Mouse (Mus musculus) CD8-positive naive resting alpha-beta T cell, adult 2 months (primary cell): Measurements from ENCODE around the gene Rasa4.
A peak's percentile ranks its signal among the peaks of the same experiment; 100 is the strongest.
"Not testable (repeated sequence)": the region's sequence is repeated elsewhere in the genome, so short reads cannot be mapped to it uniquely, and the experiment has no call there.

ENCODE experiments used
- DNase-seq, 2 experiments: peaks; one replicate each; pipeline ENCODE4 v3.0.0; 2022; ENCODE audit warnings: low read depth in 2 of 2, low spot score in 2 of 2

The Rasa4 gene

DNA sequence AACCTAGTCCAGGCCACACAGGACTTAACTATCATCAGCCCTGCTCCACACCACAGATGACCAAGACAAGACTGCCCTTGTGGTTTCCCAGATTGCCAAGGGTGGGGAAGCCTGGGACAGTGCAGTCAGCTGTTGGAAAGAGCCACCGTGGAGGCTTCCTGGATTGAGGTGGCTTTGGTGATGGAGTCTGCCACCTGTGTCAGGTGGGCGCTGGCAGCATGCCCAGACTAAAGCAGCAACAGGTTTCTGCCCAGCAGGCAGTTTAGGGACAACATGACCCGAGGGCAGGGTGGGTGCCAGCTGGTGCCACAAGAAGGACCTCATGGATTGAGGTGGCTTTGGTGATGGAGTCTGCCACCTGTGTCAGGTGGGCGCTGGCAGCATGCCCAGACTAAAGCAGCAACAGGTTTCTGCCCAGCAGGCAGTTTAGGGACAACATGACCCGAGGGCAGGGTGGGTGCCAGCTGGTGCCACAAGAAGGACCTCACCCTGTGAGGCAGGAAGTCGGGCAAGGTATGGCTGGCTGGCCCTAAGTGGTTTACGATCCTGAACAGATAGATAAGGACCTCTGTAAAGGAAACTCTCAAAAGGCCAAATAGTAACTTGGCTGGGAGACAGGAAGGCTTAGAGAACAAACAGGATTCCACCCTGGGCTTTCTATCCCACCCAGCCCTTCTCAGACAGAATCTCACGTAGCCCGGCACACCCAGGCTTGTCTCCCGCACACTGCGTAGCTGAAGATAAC lies 17.1 kb upstream of the Rasa4 start:
- not testable (repeated sequence) for DNase-seq

DNA sequence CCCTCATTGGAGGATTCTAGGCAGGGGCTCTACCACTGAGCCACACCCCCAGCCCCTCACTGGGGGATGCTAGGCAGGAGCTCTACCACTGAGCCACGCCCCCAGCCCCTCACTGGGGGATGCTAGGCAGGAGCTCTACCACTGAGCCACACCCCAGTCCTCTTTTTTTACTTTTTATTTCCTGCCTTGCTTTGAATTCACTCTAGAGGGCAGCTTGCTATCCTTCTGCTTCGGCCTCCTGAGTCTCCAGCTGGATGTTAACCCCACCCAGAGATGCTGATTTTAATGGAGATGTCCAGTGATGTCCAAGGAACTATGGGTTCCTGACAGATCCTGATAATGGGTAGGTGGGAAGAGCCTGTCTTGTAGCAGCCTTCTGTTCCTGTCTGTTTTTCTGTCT lies 14.3 kb upstream of the Rasa4 start:
- DNase-seq, result no peak

DNA sequence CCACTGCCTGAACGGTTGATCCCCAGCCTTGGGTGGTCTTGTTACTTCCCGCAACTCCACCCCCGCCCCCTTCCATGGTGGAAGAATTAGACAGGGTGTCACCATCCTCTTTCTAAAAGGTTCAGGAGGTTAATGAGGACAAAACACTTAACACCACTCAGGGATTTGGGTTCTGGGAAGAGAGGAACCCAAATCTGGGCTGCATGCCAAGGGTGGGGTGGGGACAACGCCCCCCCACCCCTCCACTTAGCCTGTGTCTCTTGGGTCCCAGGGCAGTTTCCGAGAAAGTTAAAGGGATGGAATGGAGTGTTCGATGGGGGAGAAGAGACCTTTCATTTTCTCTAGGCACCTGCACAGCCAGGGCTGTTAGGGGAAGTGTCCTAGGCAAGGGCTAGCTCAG lies 10.7 kb upstream of the Rasa4 start:
- no peak for DNase-seq

DNA sequence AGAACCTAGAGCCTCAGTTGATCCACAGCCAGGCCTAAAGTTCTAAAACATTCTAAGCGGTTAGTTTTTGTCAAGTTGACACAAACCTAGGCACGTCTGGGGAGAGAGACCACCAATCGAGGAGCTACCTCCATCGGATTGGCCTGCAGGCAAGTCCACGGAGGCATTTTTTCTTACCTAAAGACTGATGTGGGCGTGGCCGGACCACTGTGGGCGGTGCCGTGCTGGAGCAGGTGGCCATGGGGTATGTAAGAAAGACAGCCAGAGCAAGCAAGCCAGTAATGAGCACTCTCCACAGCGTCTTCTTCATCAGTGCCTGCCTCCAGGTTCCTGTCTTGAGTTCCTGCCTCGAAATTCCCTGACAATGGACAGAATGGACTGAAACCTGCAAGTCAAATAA lies 10.2 kb upstream of the Rasa4 start:
- DNase-seq, result no peak

DNA sequence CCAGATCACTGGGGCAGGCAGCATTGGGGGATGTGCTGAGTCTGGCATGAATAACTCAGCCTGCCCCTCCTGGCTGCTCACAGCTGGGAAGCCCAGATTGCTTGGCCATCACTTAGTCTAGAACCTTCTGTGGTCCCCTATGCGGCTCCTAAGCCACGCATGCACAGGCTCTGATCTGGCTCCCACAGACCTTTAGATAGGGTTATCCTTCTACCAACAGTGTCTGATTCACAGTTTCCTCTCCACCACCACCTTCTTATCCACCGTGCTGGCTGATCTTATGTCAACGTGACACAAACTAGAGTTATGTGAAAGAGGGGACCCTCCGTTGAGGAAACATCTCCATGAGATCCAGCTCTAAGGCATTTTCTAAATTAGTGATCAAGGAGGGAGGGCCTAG lies 8.6 kb upstream of the Rasa4 start:
- DNase-seq, result no peak

DNA sequence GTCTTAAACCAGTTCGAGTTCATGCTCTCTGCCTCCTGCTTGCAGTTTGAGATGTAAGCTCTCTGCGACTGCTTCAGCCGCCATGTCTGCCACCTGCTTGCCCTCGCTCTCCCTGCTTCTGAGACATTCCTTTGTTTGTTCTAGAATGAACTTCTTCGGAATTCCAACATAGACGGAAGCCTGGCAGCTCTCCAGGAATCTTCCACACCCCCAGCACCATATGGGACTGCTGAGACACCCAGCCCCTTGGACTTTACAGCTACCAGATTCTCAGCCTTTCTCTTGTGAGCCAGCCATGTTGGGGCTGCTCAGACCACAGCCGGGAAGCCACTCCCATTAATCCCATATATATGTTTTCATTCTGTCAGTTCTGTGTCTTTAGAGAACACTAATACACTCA lies 7.4 kb upstream of the Rasa4 start:
- DNase-seq, result no peak

DNA sequence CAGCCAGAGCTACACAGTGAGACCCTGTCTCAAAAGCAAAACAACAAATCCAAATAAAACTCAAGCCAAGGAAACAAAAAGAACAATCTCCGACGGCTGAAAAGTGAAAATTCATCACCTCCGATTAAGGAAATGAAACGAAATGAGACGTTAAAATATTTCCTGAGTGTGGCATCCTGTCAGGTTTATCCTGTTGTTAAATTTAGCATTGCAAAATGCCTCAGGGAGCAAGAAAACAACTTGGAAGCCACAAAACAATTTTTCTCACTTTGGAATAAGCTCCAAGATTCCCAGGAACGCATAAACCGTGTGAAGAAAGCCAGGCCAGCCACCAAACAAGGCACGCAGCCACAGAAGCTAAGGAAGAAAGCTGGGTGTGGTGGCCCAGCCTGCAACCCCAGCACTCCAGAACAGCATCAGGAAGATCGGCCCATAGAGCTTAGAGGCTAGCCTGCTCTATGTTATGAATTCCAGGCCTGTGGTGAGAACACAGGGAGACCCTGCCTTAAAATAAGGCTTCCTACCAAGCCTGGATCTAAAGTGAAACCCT lies 6.6 kb upstream of the Rasa4 start:
- no peak for DNase-seq

DNA sequence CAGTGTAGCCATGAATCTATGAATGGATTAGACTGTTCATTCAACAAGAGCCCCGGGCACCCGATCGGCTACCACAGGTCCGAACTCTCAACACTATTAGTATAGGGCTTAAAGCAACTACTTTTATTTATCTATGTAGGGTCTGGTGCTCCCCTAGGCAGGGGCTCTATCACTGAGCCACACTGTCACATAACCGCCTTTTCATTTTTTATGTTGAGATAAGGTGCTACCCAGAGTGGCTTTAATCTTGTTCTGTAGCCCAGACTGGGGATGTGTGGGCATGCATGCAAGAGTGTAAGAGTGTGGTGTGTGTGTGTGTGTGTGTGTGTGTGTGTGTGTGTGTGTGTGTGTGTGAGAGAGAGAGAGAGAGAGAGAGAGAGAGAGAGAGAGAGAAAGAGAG lies 5.6 kb upstream of the Rasa4 start:
- no peak for DNase-seq

DNA sequence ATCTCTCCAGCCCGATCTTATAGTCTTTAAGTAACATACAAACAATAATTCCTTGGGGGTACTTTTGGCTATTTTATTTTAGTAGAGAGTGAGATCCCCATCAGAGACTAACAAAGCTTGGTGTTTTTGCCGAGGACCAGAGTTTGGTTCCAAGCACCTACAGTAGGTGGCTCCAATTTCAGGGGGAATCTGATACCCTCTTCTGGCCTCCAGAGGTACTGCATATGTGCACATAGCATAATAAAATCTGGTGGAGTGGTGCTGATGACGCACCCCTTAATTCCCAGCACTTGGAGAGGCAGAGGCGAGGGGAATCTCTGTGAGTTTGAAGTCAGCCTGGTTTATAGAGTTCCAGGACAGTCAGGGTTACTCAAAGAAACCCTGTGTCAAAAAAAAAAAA lies 1.4 kb upstream of the Rasa4 start:
- peak in 1 of 2 experiments; percentile 23 for DNase-seq

DNA sequence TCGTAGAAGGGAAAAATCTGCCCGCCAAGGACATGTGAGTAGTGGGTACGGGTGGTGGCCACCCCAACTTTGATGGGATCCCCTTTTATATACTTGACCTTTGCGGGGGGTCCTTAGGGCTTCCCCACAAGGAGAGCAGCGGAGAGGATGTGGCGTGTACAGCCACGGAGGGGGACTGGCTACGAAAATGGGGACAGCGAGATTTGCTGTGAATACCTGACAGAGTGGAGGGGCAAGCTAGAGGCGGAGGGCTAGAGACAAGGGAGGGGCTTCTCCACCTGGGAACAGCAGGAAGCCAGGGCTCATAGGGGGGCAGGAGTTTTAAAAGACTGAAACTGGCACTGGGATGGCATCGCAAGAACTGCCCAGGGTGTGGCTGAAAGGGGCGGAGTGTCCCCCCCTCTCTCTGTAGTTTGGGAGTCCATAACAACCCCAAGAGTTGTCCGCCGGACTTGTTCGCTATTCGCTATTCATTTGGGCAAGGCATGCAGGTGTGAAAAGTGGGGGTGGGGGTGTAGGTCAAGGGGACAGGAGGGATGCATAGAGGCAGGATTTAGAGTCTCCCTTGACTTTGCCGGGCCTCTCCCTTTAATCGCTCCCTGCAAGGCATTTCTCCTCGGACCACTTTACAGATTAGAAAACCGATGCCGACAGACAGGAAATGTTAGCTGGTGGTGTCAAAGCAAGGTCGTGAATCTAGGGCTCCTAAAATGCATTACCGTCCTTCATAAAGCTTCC lies 597 bp downstream of the Rasa4 start:
- peak in 1 of 2 experiments; percentile 22 for DNase-seq

DNA sequence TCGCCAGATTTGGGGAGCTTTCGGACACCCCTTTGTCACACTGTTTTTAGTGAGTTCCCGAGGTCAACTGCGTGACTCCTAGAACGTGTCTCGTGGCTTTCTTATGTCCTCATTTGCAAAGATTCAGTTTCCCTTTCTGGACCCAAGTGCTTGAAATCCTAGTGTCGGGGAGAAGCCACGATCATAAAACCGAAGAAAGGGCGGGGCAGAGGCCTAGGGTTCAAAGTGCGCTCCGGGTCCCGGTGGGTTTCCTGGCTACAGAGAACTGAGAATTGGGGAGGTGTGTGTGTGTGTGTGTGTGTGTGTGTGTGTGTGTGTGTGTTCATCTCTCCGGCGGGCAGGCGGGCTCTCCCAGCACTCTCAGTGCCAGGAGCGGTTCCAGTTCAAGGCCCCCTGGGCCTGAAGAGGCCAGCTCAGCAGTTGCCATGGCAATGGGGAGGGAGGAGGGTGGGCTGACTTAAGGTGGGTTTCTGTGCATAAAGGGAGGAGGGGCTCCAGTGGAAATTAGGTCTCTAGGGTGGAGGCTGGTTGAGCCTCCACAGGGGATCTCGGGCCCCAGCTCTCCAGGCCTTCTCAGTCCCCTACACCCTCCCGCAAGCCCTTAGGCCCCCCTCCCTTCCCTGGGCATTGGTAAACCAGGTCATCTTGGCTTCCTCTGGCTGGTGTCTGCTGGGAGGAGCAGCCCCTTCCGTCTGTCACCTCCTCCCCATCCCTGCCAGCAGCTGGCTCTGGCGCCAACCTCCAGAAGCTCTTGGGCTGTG lies 1.4 kb downstream of the Rasa4 start:
- peak in 1 of 2 experiments; percentile 32 for DNase-seq

DNA sequence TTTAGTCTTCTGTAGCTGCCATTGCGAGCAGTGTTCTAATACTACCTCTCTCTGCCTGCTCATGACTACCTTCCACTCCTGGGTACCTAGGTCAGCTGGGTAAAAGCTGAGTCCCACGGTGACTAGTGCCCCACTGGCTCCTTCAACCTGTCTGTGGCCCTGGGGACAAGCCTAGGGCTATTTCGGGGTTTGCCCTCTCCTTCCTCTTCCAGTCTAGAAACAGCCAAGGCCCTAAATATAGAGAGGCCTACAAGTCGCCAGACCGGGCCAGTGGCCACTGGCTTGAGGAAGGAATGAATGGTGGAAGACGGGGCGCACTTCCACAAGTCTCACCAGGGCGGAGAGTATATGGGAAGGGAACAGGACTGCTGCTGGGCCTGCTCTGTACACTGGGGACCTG lies 2.6 kb downstream of the Rasa4 start:
- no peak for DNase-seq

DNA sequence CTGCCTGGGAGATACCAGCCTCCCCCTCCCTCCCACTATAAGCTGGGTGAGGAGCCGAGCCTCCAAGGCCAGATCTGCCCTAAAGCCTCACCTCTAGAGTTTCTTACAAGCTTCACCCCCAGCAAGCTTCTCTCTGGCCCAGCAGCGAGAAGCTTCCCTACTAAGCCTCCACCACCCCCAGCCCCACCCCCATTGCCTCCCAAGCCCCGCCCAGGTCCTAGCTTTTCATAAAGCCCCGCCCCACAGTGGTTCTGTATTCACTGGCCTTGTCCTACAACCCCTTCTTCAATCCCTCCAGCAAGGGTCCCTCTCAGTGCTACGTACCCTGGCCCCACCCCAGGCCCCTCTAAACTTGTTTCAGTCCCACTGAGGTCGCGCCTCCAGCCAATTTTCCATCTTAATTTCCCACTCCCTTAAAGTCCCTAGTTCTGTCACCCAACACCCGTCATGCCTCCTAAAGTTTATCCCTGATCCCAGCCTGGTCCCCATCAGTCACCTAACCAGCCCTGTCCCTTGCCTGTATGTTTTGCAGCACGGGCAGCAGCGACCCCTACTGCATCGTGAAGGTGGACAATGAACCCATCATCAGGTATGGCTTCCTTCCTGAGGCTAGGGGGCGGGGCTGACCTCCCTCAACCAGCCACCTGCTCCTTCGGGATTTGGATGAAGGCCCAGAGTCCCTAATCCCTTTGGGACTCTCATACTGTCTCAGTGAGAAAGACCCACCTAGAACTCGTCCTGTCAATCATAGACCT lies 5.3 kb downstream of the Rasa4 start:
- DNase-seq, result no peak

DNA sequence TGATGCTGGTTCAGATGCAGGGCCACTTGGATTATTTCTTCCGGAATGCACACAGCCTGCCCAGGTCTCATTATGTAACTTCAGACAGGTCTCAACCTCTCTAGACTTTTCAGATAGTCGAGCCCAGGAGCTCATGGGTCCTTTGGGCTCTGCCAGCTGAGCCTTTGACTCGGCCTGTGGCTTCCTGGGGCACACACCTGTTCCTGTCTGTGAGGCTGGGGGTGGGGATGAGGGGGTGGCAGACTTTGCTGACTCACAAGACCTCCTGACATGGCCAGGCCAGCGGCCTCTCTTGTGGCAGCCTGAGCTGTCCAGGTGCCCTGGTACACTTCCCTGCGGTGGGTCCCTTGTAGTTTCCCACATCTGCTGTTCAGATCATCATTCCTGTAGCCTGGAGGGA lies 8.2 kb downstream of the Rasa4 start:
- no peak for DNase-seq

DNA sequence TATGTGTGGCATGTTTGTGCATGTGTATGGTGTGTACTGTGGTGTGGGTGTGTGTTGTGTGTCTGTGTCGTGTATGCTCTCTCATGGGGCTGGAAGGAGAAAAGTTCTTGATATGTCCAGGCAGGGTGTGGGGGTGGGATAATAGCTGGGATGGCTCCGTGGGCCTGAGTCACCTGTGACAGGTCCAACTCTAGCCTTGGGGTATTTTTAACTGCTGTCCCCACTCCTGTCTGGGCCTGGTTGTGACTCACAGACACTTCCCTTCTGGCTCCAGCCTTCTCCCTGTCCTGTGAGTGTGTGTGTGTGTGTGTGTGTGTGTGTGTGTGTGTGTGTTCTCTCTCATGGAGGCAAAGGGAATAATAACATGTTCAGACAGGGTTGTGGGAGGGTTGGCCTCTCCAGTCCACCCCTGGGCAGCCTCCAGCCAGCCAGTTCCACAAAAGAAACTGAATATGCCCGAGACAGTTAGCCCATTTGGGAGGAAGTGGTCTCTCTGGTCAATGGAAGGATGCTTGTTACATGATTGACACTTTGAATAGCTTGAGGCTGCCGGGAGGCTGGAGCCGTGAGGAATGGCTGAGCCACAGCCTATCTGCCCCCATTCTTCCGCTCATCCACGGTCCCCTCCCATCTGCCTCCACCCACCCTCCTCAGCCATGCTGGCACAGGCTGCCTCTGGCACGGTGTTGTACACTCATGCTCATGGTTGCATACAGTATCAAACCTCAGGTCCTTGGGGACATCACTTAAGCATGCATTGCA lies 10.7 kb downstream of the Rasa4 start:
- no peak for DNase-seq

DNA sequence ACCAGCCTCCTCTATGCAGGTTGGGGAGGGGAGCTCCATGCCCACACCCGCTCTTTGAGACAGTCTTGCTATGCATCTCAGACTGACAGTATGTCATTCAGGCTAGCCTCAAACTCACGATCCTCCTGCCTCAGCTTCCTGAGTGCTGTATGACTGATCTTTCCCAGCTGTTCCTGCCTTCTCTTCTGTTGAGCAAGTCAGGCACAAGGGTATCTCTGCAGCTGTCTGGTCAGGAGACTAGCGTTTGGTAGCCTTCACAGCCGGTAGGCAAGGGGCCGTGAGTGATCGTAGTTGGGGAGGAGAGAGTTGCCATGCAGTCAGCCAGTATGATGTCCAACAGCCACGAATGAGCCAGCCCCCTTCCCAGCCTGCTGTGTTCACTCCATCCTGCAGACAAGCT lies 11.4 kb downstream of the Rasa4 start:
- DNase-seq, result no peak

DNA sequence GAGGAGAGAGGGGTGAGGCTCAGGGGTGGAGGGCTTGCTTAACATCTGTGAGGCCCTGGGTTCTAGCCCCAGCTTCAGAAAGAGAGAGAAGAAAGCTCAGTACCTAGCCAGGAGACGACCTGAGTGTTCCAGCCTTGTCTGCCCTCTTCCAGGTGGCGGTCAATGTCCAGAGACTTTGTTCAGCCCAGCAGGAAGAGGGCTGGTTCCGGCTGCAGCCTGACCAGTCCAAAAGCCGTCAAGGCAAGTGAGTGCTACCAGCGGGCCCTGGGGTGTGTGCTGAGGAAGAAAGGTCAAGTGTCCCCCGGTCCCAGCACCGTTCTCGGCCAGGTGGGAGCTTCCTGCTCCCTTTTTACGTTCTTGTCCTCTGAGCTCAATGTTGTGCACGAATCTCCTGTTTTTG lies 14.8 kb downstream of the Rasa4 start:
- DNase-seq, result no peak

DNA sequence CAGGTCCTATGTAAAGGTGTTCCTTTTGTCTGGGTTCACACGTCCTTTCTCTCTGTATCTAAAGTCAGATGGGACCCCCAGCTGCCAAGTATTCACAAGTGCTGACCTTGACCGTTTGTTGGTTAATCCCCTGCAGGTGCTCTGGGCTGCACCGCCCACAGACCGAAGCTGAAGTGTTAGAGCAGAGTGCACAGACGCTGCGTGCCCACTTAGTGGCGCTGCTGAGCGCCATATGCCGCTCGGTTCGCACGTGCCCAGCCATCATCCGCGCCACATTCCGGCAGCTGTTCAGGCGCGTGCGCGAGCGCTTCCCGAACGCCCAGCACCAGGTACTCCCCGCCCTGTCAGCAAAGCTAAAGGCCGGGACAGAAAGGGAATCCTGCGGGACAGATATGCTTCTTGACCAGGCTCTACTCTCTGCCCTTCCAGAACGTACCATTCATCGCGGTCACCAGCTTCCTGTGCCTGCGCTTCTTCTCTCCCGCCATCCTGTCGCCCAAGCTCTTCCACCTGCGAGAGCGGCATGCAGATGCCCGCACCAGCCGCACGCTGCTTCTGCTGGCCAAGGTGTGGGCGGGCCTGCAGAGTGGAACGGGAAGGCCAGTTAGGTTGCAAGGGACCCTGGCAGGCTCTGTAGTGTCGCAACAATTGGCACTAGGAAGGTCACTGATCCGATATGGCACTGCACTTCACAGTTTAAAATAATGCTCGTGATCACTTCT lies 18.5 kb downstream of the Rasa4 start:
- DNase-seq, result peak; percentile 60 to 67

DNA sequence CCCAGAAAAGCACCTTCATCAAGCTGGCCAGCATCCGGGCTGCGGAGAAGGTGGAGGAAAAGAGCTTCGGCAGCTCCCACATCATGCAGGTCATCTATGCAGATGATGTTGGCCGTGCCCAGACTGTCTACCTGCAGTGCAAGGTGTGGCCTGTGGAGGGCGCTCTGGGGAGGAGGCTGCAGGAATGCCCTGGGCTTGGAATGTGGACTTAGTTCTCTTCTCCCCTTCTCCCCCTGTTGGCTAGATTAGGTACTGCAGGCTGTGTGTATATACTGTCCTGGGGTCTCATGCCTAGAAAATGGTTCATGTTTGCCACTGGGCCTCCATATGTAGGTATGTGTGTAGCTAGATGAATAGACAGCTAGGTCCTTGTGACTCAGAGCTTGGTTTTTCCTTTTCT lies 20.8 kb downstream of the Rasa4 start:
- DNase-seq, result peak; percentile 51 to 55

DNA sequence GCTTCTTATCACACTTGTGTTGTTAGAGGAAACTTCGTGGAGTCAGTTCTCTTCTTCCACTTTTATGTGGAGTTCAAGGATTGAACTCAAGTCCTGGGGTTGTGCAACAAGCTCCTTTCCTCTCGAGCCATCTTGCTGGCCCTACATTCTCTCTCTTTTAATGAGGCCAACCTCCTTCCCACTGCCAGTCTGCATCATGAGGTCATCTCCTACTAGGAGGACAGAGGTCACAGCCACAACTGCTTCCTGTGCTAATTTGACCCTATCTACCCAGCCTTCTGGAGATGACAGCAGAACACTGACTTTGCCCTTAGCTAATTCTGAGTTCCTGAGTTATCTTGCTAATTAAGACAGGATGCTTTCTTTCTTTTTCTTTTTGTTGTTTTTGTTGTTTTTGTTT lies 24.8 kb downstream of the Rasa4 start:
- no peak for DNase-seq
